Mouse (Mus musculus) megakaryocyte, embryonic 14.5 days (primary cell): Measurements from ENCODE around the gene Sell.

Experiments used
- FLI1 ChIP-seq: IDR thresholded peaks from 2 replicates; pipeline ENCODE4 v1.6.1; 2012; ENCODE audit warnings: low read length, inconsistent platforms, mixed read lengths
- GATA1 ChIP-seq: IDR thresholded peaks from 3 replicates; pipeline ENCODE4 v1.6.1; 2012; ENCODE audit warnings: mixed read lengths, low read length, inconsistent platforms, borderline replicate concordance

DNA sequence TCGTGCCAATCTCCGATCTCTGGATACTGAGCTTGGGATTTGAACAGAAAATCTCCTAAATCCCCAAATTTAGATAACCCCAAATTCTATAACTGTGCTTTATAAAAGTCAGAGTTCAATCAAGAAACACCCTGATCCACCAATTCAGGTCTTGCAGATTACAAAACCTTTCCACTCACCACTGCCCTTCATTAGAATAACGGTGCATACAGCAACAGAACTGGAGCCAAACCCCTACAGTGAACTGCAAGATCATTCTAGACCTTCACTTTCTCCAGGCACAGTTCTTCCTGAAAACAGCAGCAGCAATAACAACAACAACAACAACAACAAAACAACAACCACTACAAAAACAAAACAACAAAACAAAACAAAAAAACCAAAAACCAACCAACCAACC is 25.0 kb downstream of the Sell start:
- TF ChIP-seq GATA1, result no peak
- TF ChIP-seq FLI1, result no peak
